Mouse (Mus musculus): Measurements from ENCODE around the gene Nfyc. TPM values are rescaled to one million over a fixed set of nuclear protein-coding genes. Genes with fewer than 3 reads are reported as not detected.

The Nfyc gene
- total and polyA plus RNA-seq, 3 experiments = 33.6 to 51.1 (median 41.0) TPM

GRCm38 (mm10) chr4:120730146-120730545 lies 101.2 kb downstream of the Nfyc start:
- H3K4me1 ChIP-seq (ENCODE audit: control insufficient read depth in 1 of 2, insufficient read depth in 2 of 2) = peaks cover 13 to 37% of the 10 kb centered on the region in 2 experiments
- H3K36me3 ChIP-seq (replicated peaks in 1 of 2; ENCODE audit: control insufficient read depth in 1 of 2, insufficient read depth in 1 of 2, low read length in 1 of 2) = no peaks in the 10 kb centered on the region
- dilution Hi-C loops (cut with MboI; ENCODE audit: extremely low pct_ligation_motif_present, extremely low pct_unique_long_range_greater_than_20kb, low sequenced_read_pairs) = no loop called here
- 0 out of 2 replicates have a peak overlapping the region, but pooled peaks have one; percentile 8 for H3K27ac ChIP-seq (ENCODE audit: insufficient read depth, low read depth)
- peaks cover 75% of the 10 kb centered on the region for H3K27me3 ChIP-seq (replicated peaks)
- no peaks in the 10 kb centered on the region for H3K79me2 ChIP-seq (replicated peaks; ENCODE audit: control insufficient read depth, extremely low read depth, insufficient read depth, poor library complexity, severe bottlenecking)
- H3K4me3 ChIP-seq (replicated peaks in 1 of 3; ENCODE audit: low read depth in 2 of 3, low read length in 2 of 3, poor library complexity in 1 of 3) = no peak overlapping the region
- H3K9me3 ChIP-seq (replicated peaks; ENCODE audit: low read length) = peaks cover 8% of the 10 kb centered on the region
- H3K9ac ChIP-seq (ENCODE audit: insufficient read depth, low read depth) = no peak overlapping the region
- no peak for DNase-seq (ENCODE audit: extremely low read depth)
- TF ChIP-seq CHD2 (IDR thresholded peaks at IDR 0.05; ENCODE audit: low read length) = no peak
- 0 out of 2 replicates have a peak, but pooled peaks have one; percentile 9 for TF ChIP-seq IRF4 (IDR thresholded peaks at IDR 0.05; ENCODE audit: low read depth, low read length)
- TF ChIP-seq ELF1 (IDR thresholded peaks at IDR 0.05; ENCODE audit: low read depth, low read length) = peak; percentile 49; the same call in 1 of the 2 replicates
- no peak for TF ChIP-seq JUND (conservative IDR thresholded peaks at IDR 0.05; ENCODE audit: low read depth, low read length)
- in situ Hi-C loops (cut with MboI; ENCODE audit: low pct_ligation_motif_present, low pct_unique_long_range_greater_than_20kb, low sequenced_read_pairs) = no loop called here
- peak overlapping the region; percentile 99 for H3K4me2 ChIP-seq (ENCODE audit: insufficient read depth, low read depth, poor library complexity, severe bottlenecking)

GRCm38 (mm10) chr4:120729441-120729840 lies 101.9 kb downstream of the Nfyc start:
- peak overlapping the region; percentile 99 for H3K4me2 ChIP-seq (ENCODE audit: insufficient read depth, low read depth, poor library complexity, severe bottlenecking)
- H3K9ac ChIP-seq (ENCODE audit: insufficient read depth, low read depth) = no peak overlapping the region
- no peaks in the 10 kb centered on the region for H3K36me3 ChIP-seq (replicated peaks in 1 of 2; ENCODE audit: control insufficient read depth in 1 of 2, insufficient read depth in 1 of 2, low read length in 1 of 2)
- no peak overlapping the region for H3K4me3 ChIP-seq (replicated peaks in 1 of 3; ENCODE audit: low read depth in 2 of 3, low read length in 2 of 3, poor library complexity in 1 of 3)
- dilution Hi-C loops (cut with MboI; ENCODE audit: extremely low pct_ligation_motif_present, extremely low pct_unique_long_range_greater_than_20kb, low sequenced_read_pairs) (no loop called here), in situ Hi-C loops (cut with MboI; ENCODE audit: low pct_ligation_motif_present, low pct_unique_long_range_greater_than_20kb, low sequenced_read_pairs) (no loop called here)
- peak; percentile 21 for DNase-seq (ENCODE audit: extremely low read depth)
- H3K4me1 ChIP-seq (ENCODE audit: control insufficient read depth in 1 of 2, insufficient read depth in 2 of 2) = peaks cover 13 to 37% of the 10 kb centered on the region in 2 experiments
- peaks cover 2% of the 10 kb centered on the region for H3K9me3 ChIP-seq (replicated peaks; ENCODE audit: low read length)
- peaks cover 73% of the 10 kb centered on the region for H3K27me3 ChIP-seq (replicated peaks)
- peak overlapping the region; percentile 41 for H3K27ac ChIP-seq (ENCODE audit: insufficient read depth, low read depth)
- no peaks in the 10 kb centered on the region for H3K79me2 ChIP-seq (replicated peaks; ENCODE audit: control insufficient read depth, extremely low read depth, insufficient read depth, poor library complexity, severe bottlenecking)
- TF ChIP-seq EP300 (IDR thresholded peaks at IDR 0.05; ENCODE audit: low read length) (0 out of 2 replicates have a peak, but pooled peaks have one; percentile 14), MAFK (IDR thresholded peaks at IDR 0.05; ENCODE audit: insufficient replicate concordance, low read length) (peak; percentile 41; the same call in 1 of the 2 replicates), ZKSCAN1 (IDR thresholded peaks at IDR 0.05; ENCODE audit: borderline replicate concordance, low read depth, low read length) (no peak), CHD1 (IDR thresholded peaks at IDR 0.05; ENCODE audit: low read depth, low read length) (no peak), CHD2 (IDR thresholded peaks at IDR 0.05; ENCODE audit: low read length) (0 out of 2 replicates have a peak, but pooled peaks have one; percentile 29), POLR2A (IDR thresholded peaks at IDR 0.05; ENCODE audit: low read depth, low read length) (no peak), ZC3H11A (IDR thresholded peaks at IDR 0.05; ENCODE audit: low read depth, low read length) (no peak), BHLHE40 (IDR thresholded peaks at IDR 0.05; ENCODE audit: low read depth, low read length) (peak; percentile 35), MAZ (IDR thresholded peaks at IDR 0.05; ENCODE audit: low read depth, low read length) (no peak), TBP (conservative IDR thresholded peaks at IDR 0.05; ENCODE audit: low read depth, low read length) (no peak), MAX (IDR thresholded peaks at IDR 0.05; ENCODE audit: low read length) (peak; percentile 30; the same call in 1 of the 2 replicates), JUN (IDR thresholded peaks at IDR 0.05; ENCODE audit: insufficient read depth, low read depth, low read length) (no peak), JUND (conservative IDR thresholded peaks at IDR 0.05; ENCODE audit: low read depth, low read length) (no peak), KAT2A (IDR thresholded peaks at IDR 0.05; ENCODE audit: insufficient replicate concordance, low read length) (no peak), ETS1 (conservative IDR thresholded peaks at IDR 0.05; ENCODE audit: low read depth, low read length) (peak; percentile 28; the same call in 1 of the 2 replicates)

Data from CH12.LX (cell line).